Mouse (Mus musculus) ES-E14 (cell line): ENCODE results near the gene Traf1.

Experiments
- CHD2 ChIP-seq: IDR thresholded peaks from 2 replicates; pipeline ENCODE4 v1.6.1; 2014; ENCODE audit warnings: mild to moderate bottlenecking, low read depth, low read length, inconsistent platforms
- HCFC1 ChIP-seq: IDR thresholded peaks from 2 replicates; pipeline ENCODE4 v1.6.1; 2012; ENCODE audit warnings: low read length, inconsistent platforms, borderline replicate concordance; ENCODE audit not compliant: insufficient read depth
- ZC3H11A ChIP-seq: IDR thresholded peaks from 2 replicates; pipeline ENCODE4 v1.6.1; 2012; ENCODE audit warnings: low read depth, mild to moderate bottlenecking, inconsistent platforms, low read length, borderline replicate concordance

- TF ChIP-seq CHD2 (no peak), HCFC1 (no peak), ZC3H11A (no peak)
Measured at GRCm38 (mm10) chr2:34960966-34961365, 606 bp downstream of the Traf1 start.
